Mouse (Mus musculus): ENCODE data around the gene Rere. TPM values are rescaled to one million over a fixed set of nuclear protein-coding genes. Genes with fewer than 3 reads are reported as not detected.

Rere gene
- total RNA-seq, 2 experiments from 2014 or later = 52.5 to 62.6 TPM

DNA sequence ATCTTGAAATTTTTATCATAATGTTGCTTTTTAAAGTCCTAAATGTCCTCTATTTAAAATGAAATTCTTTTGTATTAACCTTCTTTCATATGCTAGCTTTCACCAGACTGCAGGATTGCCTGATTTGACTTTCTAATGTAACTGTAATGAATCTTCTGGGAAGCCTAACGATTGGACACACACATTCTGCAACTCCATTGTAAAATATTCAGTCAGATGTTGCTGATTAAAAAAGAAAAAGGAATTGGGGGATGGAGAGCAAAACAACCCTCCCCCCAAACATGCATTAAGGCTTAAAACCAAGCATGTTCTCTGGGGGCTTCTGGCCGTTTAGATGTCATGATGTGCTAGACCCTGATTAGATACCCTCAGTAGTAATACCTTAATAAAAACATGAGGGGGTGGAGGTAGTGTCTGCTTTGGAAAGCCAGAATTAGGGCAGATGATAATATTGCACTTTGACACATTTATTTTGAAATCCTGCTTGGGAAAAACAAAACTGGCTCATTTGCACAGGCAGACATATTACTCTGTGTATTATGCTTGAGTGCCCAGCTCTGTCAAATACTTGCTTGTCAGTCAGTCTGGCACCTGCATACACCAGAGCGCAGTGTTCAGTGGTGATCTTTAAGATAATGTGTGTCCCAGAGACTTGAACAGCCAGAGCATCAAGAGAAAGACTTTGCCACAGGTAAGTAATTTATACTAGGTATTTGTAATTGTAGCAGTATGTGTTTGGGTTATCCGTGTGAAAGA is 52.7 kb downstream of the Rere start:
- no peak for DNase-seq
- intact Hi-C loops (cut with DNase I) = loop anchor here (10.0 kb wide), 1 partner anchor 49 kb away; the partner anchor contains the start of gene Rere

DNA sequence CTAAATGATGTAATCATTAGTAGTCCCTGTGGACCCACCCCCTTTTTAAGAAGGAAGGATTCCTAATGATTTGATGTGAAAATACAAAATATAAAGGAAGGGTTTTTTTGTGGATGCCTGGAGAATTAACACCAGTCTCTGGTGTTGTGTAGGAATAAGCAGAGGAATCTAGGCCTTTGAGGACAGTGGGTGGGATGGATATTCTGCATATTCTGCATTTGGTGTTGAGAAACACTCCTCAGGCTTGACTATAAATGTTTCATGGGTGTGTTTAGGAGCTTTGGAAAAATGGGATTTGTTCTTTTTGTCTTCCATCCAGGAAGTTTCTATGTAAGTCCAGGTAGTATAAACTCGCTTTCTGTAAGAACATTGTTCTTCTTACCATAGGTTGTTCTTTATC is 55.8 kb downstream of the Rere start:
- DNase-seq = no peak
- intact Hi-C loops (cut with DNase I) = loop anchor here (10.0 kb wide), 1 partner anchor 52 kb away; the partner anchor contains the start of gene Rere

- intact Hi-C loops (cut with DNase I) = loop anchor here (10.0 kb wide), 1 partner anchor 54 kb away; the partner anchor contains the start of gene Rere
- peak in 1 of 2 experiments; percentile 15 for DNase-seq
Measured at GRCm38 (mm10) chr4:150338906-150339650, 57.6 kb downstream of the Rere start.

DNA sequence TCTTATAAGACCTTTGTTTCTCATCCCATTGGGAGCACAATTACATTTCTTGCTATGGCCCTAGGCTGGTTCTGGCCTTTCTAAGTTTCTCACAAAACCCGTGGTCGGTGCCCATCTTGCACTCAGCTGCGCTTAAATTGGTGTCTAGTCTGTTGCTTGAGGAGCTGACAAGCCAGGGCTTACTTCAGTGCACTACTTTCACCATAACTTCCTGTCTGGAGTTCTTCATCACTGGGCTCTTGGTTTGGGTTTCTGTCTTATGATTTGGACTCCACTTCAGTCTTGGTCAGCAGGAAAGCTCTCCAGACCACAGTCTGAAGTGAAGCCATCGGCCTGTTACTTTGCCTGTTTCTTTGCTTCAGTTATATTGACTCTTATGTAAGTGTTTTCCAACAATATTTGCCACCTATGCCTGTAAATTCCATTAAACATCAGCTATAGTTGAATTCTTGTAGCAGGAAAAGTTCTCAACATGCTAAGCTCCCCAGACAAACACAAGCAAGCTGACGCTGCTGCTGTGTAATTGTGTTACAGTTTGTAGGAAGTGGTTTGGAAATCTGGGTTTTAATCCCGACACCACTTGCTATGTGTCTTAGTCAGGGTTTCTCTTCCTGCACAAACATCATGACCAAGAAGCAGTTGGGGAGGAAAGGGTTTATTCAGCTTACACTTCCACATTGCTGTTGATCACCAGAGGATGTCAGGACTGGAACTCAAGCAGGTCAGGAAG is 59.5 kb downstream of the Rere start:
- intact Hi-C loops (cut with DNase I) = no loop called here
- DNase-seq = no peak

- DNase-seq = no peak
- intact Hi-C loops (cut with DNase I) = no loop called here
Measured at GRCm38 (mm10) chr4:150344526-150344925, 63.1 kb downstream of the Rere start.

DNA sequence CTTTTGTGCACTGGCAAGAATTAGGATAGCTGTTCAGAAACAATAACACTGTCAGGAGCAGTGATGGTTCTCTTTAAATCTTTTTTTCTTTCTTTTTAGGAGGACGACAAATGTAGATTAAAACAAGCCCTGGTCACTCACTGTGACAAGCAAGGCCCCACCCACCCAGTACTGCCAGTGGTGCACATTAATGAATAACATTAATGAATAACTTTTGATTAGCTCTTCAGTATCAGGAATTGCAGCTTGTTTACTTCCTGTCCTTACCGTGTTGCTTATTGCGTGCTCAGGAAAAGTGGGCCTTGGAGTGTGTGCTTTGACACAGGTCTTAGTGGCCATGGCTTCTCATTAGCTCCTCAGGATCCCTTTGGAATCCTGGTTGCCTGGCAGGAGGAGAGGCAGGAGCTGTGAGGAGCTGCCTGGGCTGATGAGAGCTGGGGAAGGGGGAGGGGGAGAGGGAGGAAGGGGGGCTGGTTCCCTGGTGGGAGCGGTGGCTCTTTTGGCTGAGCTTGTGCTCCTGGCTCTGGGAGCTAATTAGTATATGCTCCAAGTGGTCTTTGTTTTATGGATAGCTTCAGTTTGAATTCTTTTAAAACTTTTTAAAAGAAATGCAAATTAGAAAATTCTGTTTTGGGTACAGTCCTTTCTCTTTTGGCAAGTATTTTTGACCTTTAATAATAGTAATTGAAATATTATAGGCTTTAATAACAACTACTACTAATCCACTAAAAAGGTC is 65.4 kb downstream of the Rere start:
- intact Hi-C loops (cut with DNase I) = loop anchor here (1.0 to 2.0 kb wide), 3 partner anchors 90 to 280 kb away; no protein-coding TSS in a partner anchor
- no peak for DNase-seq

- intact Hi-C loops (cut with DNase I) = loop anchor here (1.0 to 2.0 kb wide), 3 partner anchors 91 to 279 kb away; no protein-coding TSS in a partner anchor
- DNase-seq = peak; percentile 25 to 29
Measured at GRCm38 (mm10) chr4:150347387-150347672, 65.9 kb downstream of the Rere start.

DNA sequence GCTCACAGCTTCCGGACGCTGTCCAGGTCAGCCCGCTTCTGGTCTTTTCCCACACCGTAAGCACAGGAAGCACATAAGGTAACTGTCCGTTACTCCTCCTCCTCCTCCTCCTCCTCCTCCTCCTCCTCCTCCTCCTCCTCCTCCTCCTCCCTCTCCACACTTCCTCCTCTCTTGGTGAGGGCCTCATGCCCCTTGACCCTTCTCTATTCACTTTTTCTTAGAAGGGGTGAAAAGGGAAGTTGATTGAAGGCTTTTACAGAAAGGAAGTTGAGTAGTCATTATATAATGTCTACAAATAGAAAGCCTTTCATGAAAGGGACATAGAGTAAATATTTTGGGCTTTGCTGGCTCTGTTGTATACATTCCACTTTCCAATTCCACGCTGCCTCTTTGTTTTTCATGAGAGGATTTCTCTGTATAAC is 68.2 kb downstream of the Rere start:
- no peak for DNase-seq
- intact Hi-C loops (cut with DNase I) = no loop called here

DNA sequence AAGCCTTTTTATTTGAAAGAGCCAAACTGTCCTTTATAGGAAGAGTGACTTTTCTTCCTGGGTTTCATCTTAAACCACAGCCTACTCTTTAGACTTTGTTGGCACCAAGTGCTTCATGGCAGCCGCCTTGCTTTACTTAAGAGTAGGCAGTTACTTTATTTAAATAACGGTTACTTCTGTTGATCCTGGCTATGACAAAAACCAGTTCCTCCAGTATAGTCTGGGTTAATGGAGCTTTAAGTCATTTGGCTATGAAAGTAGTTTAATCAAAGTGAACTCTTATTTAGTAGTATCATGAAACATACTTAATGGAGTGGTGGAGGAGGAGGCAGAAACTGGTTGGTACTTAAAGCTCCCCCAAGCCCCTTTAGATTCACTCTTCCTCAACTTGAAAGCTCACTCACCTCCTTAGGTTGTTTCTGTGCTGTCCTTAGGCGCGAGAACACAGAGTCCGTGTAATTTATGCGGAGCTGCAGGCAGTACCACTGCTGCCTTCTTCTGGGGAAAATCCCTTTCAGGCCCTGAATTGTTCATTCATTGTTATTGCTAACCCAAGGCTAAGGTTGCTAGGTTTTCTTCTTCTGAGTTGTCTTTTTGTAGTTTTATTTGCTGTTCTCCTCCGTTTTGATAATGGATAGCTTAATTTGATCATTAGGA is 70.1 kb downstream of the Rere start:
- no peak for DNase-seq
- intact Hi-C loops (cut with DNase I) = no loop called here

GRCm38 (mm10) chr4:150352736-150353135 is 71.3 kb downstream of the Rere start:
- no peak for DNase-seq

GRCm38 (mm10) chr4:150353376-150353900 is 72.0 kb downstream of the Rere start:
- no peak for DNase-seq

More at GRCm38 (mm10) chr4:150352736-150353135, 71.3 kb downstream of the Rere start:
- intact Hi-C loops (cut with DNase I) = no loop called here

DNA sequence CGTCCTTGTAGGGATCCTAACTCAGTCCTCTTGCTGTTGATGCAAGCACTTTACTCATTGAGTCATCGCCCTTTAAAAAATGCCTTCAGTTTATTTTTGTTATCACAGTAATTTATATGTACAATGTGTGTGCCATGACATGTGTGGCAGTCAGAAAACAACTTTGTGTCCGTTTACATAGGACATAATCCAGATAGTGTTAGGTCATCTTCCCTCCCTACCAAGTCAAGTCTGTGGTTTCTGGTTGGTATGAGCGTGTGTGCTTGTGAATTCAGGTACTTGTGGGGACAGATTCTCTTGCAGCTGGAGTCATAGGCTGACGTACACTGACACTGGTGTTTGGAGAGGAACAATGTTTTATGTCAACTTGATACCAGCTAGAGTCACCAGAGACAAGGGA is 74.4 kb downstream of the Rere start:
- intact Hi-C loops (cut with DNase I) = no loop called here
- no peak for DNase-seq

More at GRCm38 (mm10) chr4:150353376-150353900, 72.0 kb downstream of the Rere start:
- intact Hi-C loops (cut with DNase I) = no loop called here

DNA sequence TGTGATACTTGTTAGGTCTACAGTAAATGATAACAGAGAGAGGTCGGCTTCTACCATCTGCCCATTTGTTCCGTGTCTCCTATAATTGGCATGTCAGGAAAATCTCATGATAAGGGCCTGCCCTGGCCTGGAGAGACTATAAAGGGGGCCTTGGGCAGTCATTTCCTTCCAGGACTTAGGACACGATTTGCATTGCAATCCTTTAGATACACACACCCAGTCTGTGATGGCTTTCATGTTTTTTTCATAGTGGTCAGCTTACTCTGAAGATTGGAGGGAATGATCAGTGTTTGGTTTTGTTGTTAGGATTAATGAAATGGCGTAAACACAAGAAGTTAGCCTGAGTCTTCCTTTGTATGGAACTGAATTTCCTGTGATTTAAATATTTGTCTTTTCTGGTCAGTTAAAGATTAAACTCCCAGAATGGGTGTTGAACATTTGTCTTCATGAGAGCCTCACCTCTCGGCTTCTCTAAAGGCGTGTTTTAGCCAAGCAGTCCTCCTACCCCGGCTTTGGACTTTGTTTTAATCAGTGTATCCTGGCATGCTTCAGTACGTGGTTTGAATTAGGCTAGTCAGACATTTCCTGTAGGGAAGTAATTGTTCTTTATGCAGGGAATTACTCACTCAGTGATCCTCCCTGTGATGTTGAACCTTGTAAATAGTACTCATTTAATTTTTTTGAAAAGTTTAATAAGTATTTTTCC is 80.7 kb downstream of the Rere start:
- intact Hi-C loops (cut with DNase I) = no loop called here
- DNase-seq = no peak

DNA sequence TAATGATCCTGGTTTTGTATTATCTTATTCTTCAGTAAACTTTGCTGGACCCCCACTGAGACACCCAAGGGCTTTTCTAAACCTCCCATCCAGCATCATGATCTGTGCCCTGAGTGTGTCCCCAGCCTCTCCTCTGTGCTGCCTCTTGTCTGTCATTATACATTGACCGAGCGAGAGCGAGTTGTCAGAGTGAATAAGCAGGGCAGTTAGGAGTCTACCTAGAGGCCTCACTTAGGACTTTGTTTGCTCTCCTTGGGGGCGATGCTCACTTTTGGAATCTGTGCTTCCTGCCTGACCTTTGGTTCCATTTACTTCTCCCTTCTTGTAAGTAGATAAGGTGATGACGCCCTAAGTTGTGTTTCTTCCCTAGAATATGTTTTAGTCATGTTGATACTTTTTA is 81.4 kb downstream of the Rere start:
- intact Hi-C loops (cut with DNase I) = no loop called here
- DNase-seq = no peak

GRCm38 (mm10) chr4:150364786-150365185 is 83.3 kb downstream of the Rere start:
- intact Hi-C loops (cut with DNase I) = no loop called here
- DNase-seq = no peak

DNA sequence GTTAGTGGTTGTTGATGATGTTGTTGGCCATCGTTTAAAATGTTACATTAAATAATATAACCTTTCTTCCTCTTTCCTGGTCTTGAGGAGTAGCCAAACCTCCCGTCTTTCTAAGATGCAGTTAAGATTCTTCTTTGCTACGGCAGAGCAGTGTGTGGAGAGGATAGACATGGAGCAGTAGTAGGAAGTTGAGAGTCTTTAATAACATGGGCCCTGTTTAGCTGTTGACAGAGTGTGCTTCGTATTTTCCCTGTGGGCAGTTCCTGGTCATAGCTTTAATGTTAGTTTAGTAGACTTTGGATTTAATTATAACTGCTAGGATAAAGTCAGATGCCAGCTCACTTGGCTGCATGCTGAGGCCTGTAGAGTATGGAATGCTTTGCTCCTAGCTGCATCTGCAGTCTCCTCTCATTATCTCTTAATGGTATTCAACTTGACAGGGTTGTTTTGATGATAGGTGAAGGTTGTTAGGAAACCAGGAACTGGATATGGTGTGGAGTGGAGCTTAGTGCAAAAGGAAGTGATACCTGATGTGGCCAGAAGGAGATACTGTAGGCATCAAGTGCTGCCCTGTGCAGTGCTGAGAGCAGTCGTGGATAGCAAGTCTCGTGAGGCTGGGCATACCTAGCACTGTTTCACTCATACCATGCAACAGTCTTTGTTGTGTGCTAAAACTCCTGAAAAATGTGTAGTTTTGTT is 85.2 kb downstream of the Rere start:
- DNase-seq = peak in 1 of 2 experiments; percentile 28
- intact Hi-C loops (cut with DNase I) = no loop called here

DNA sequence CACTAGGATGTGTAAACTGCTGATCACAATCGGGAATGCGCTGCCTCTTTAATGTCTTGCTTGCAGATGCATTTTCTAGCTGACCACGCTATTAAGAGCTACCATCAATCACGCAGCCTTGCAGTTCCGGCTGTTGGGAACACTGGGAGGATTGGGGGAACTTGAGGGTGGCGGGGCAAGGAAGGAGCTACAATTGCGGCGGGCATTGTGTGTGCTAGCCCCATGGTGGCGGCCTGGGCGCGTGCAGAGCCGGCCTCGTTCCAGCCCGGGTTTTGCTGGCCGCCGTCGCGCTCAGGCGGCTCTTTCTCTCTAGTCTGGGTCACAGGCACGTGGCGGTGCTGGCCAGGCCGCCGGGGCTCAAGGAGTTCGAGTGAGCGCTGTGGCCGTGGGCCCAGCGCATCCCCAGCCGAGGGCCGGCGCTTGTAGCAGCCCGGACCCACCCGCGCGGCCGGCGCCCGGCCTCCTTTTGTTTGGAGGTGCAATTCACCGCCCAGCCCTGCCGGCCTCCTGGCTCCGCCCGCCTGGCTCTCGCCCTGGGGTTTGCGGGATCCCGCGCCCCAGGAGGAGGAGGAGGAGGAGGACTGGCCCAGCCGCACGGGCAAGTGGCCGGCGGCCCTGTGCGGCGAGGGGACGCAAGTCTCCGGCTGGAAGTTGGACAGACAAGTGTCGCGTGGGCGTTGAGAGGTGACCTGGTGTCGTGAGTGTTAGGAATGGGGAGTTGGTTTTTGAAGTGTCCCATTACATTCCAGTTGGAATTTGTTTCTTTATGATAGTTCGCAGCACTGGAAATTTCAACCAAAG is 90.3 kb downstream of the Rere start:
- intact Hi-C loops (cut with DNase I) = loop anchor here (5.0 kb wide), 1 partner anchor 36 kb away; no protein-coding TSS in a partner anchor
- peak; percentile 84 to 87 for DNase-seq
